Mouse (Mus musculus): ENCODE measurements around the gene Erc1. TPM values are rescaled to one million over a fixed set of nuclear protein-coding genes. Genes with fewer than 3 reads are reported as not detected.

Gene Erc1
- polyA plus RNA-seq, 1 experiment from 2014 or later = 19.0 TPM

DNA sequence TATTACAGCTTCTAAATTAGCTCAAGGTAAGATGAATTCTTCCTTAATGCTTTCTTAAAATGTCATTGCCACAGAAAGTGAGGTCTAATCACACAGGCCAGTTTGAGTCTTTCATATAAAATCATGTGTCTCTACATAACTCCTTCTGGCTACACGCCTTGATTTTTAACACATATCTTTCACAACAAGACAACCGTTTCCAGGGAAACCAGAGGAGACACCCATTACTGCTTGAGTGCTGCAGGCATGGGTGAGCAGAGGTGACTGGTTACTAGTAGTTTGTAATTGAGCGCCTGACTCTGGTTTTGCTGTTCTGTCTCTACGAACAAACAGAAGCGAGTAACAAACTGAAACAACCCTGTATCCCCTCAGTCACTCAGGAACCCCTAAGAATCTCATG lies 51.7 kb downstream of the Erc1 start:
- no peak overlapping the region for H3K9ac ChIP-seq
- no peaks in the 10 kb centered on the region for H3K4me1 ChIP-seq
- WGBS = 92% methylated on average over 5 of the region's 5 CpGs
- no peak for ATAC-seq (ENCODE audit: insufficient read depth, low FRiP score, low read depth)
- H3K4me2 ChIP-seq = no peak overlapping the region
- H3K27ac ChIP-seq = no peak overlapping the region
- peaks cover 4% of the 10 kb centered on the region; the same call in 1 of the 2 replicates for H3K36me3 ChIP-seq
- H3K27me3 ChIP-seq (replicated peaks) = no peaks in the 10 kb centered on the region
- H3K4me3 ChIP-seq (replicated peaks) = no peak overlapping the region
- H3K9me3 ChIP-seq = no peaks in the 10 kb centered on the region

DNA sequence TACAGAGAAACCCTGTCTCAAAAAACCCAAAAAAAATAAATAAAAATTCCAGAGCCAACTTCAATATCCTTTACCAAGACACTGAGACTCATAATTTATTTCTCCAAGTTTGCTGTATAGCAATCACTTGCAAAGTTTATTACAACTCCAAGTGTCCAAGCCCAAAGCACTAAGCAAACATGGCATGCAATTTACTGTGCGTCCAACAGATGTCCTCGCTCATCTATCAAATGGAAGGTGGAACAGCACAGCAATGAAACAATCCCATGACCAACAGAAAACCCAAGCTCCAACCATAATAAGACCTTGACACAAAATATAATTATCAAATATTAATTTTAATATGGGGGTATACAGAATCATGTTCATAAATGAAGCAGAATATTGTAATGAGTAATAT lies 55.4 kb downstream of the Erc1 start:
- no peak overlapping the region for H3K4me2 ChIP-seq

DNA sequence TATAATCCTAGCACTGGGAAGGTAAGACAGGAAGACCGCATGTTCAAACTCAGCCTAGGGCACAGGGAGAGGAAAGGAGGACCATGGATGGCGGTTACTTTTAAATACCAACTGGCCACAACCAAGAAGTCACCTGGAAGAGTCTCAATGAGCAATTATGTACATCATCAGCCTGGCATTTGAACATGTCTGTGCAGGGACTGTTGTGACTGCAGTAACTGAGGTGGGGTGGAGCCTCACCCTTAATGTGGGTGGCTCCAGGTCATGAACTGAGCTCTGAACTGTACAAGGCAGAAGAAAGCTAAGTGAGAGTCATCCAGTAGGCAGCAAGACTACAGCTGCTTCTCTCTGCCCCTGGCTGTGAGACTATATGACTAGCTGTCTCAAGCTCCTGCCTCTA lies 65.6 kb downstream of the Erc1 start:
- H3K4me3 ChIP-seq (replicated peaks) = no peak overlapping the region
- no peaks in the 10 kb centered on the region for H3K36me3 ChIP-seq
- H3K4me2 ChIP-seq = no peak overlapping the region
- no peak overlapping the region for H3K27ac ChIP-seq
- no peaks in the 10 kb centered on the region for H3K4me1 ChIP-seq
- H3K9ac ChIP-seq = no peak overlapping the region
- H3K9me3 ChIP-seq = no peaks in the 10 kb centered on the region
- ATAC-seq (ENCODE audit: insufficient read depth, low FRiP score, low read depth) = no peak
- H3K27me3 ChIP-seq (replicated peaks) = no peaks in the 10 kb centered on the region
- 92% methylated on average over 2 of the region's 2 CpGs for WGBS

More for the DNA sequence above, 55.4 kb downstream of the Erc1 start:
- Histone ChIP-seq H3K4me1 (no peaks in the 10 kb centered on the region), H3K36me3 (peaks cover 4% of the 10 kb centered on the region; the same call in 1 of the 2 replicates), H3K9me3 (no peaks in the 10 kb centered on the region), H3K4me3 (replicated peaks) (no peak overlapping the region), H3K27ac (no peak overlapping the region), H3K9ac (no peak overlapping the region), H3K27me3 (replicated peaks) (no peaks in the 10 kb centered on the region)
- no peak for ATAC-seq (ENCODE audit: insufficient read depth, low FRiP score, low read depth)
- WGBS = 35% methylated on average over 2 of the region's 2 CpGs

DNA sequence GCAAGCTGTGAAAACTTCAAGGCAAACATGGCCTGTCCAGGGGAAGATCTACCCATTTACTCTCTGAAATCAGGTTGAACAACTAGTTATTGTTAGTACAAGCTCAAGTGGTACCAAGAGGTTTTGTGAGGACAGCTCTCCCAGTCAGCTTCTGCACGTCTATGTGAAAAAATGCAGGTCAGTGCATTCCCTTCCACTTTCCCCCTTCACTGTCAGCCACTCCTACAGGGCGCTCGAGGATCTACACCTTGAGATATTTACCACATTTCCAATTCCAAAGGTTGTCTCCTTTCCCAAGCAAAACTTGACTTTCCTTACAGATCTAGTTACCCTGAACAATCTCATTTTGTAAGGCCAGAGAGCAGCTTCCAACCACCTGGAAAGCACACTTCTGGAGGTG lies 66.9 kb downstream of the Erc1 start:
- no peak overlapping the region for H3K4me3 ChIP-seq (replicated peaks)
- no peak overlapping the region for H3K4me2 ChIP-seq
- no peaks in the 10 kb centered on the region for H3K9me3 ChIP-seq
- H3K36me3 ChIP-seq = no peaks in the 10 kb centered on the region
- no peaks in the 10 kb centered on the region for H3K4me1 ChIP-seq
- no peaks in the 10 kb centered on the region for H3K27me3 ChIP-seq (replicated peaks)
- H3K9ac ChIP-seq = no peak overlapping the region
- WGBS = 73% methylated on average over 3 of the region's 3 CpGs
- ATAC-seq (ENCODE audit: insufficient read depth, low FRiP score, low read depth) = no peak
- H3K27ac ChIP-seq = no peak overlapping the region

DNA sequence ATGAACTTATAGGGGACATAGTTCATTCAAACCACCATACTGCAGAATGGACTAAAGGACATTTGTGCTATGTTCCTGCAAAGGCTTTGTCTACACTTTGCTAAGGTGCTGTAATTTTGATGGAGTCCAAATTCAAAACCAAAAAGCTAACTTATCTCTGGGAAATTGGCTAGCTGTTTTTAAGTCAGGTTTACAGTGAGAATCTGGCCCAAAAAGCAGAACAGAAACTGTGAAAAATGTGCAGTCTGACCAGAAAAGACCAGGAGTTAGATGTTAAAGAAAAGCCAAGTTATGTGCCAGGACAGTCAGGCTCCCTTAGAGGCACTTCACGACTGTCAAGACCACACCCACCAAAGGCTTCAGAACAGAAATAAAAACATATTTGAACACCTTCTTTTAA lies 79.2 kb downstream of the Erc1 start:
- no peaks in the 10 kb centered on the region for H3K36me3 ChIP-seq
- H3K27ac ChIP-seq = no peak overlapping the region
- no peak overlapping the region for H3K4me2 ChIP-seq
- H3K9ac ChIP-seq = no peak overlapping the region
- H3K4me3 ChIP-seq (replicated peaks) = no peak overlapping the region
- H3K4me1 ChIP-seq = no peaks in the 10 kb centered on the region
- WGBS = 59% methylated on average over 1 of the region's 1 CpGs
- H3K27me3 ChIP-seq (replicated peaks) = no peaks in the 10 kb centered on the region
- no peaks in the 10 kb centered on the region for H3K9me3 ChIP-seq
- no peak for ATAC-seq (ENCODE audit: insufficient read depth, low FRiP score, low read depth)

DNA sequence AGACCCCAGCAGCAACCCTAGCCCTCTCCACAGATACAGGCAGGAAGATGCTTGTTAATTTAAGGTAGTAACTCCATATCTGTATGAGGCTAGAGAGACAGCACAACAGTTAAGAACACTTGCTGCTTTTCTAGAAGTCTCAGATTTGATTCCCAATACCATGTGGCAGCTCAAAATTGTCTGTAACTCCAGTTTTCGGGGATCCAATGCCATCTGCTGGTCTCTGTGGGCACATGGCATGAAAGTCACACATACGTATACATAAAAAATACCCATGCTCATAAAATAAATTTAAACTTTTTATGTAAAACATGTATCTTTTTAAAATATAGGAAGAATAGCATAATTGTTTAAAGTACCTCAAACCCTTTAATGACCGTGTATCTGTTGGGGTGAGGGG lies 83.6 kb downstream of the Erc1 start:
- H3K9ac ChIP-seq = no peak overlapping the region
- WGBS = 94% methylated on average over 3 of the region's 3 CpGs
- no peaks in the 10 kb centered on the region for H3K27me3 ChIP-seq (replicated peaks)
- H3K9me3 ChIP-seq = no peaks in the 10 kb centered on the region
- no peak overlapping the region for H3K27ac ChIP-seq
- ATAC-seq (ENCODE audit: insufficient read depth, low FRiP score, low read depth) = no peak
- no peaks in the 10 kb centered on the region for H3K4me1 ChIP-seq
- no peaks in the 10 kb centered on the region for H3K36me3 ChIP-seq
- H3K4me2 ChIP-seq = no peak overlapping the region
- H3K4me3 ChIP-seq (replicated peaks) = no peak overlapping the region

DNA sequence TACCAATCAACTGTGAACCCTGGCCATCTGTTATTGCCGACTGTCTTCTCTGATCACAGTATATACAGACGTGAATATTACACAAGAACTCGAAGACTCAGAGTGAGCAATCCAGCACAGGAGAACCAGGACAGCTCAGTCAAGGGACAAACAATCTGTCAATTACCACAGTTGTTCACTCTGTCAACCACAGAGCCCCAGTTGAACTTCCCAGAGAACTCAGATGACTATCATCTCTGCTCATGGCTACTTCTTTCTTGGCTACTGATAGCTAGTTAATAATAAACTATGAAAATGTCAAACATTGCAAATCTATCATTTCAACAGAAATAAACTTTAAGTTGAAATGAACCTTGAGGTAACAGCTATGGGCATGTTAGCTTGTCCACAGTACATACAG lies 88.1 kb downstream of the Erc1 start:
- no peak for ATAC-seq (ENCODE audit: insufficient read depth, low FRiP score, low read depth)
- no peak overlapping the region for H3K9ac ChIP-seq

DNA sequence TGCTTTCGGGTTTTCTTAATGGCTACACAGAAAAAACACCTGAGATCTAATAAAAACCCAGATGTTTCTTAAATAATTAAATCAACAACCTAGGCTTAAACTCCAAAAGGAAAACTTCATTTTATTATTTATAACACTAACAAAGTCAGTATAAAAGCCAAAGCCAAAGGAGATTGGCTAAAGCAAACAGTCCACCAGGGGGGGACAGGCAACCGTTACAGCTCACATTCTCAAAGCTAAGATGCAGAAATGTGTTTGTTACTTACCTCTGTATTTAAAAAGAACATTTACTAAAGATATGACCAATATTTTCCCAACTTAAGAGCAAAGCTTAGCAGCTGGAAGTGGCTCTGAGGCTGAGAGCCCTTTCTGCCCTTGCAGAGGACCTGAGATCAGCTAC lies 89.5 kb downstream of the Erc1 start:
- H3K4me3 ChIP-seq (replicated peaks) = no peak overlapping the region
- no peak overlapping the region for H3K9ac ChIP-seq
- H3K27ac ChIP-seq = no peak overlapping the region
- no peaks in the 10 kb centered on the region for H3K27me3 ChIP-seq (replicated peaks)
- no peak overlapping the region for H3K4me2 ChIP-seq
- H3K4me1 ChIP-seq = no peaks in the 10 kb centered on the region
- ATAC-seq (ENCODE audit: insufficient read depth, low FRiP score, low read depth) = no peak
- WGBS = 78% methylated on average over 2 of the region's 2 CpGs
- no peaks in the 10 kb centered on the region for H3K9me3 ChIP-seq
- no peaks in the 10 kb centered on the region for H3K36me3 ChIP-seq

More for the DNA sequence above, 88.1 kb downstream of the Erc1 start:
- Histone ChIP-seq H3K4me1 (no peaks in the 10 kb centered on the region), H3K4me3 (replicated peaks) (no peak overlapping the region), H3K36me3 (no peaks in the 10 kb centered on the region), H3K9me3 (no peaks in the 10 kb centered on the region), H3K27me3 (replicated peaks) (no peaks in the 10 kb centered on the region), H3K4me2 (no peak overlapping the region), H3K27ac (no peak overlapping the region)
- WGBS = 62% methylated on average over 3 of the region's 3 CpGs

DNA sequence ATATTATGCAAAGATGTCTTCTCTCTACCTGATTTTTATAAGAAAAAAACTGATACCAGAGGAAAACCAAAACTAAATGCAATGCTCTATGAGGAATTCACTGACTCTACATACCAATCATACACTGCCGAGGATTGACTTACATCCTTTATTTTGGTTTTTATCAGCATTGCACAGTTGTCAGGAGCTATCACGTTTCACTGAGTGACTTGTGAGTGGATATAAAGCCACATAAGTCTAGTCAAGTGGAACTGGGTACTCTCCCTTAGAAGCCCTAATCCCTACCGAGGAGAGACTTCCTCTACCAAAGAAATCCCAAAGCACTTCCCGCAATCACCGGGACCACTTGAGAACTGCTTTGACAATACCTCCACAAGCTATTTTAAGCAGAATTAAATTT lies 90.2 kb downstream of the Erc1 start:
- Histone ChIP-seq H3K4me1 (no peaks in the 10 kb centered on the region), H3K36me3 (no peaks in the 10 kb centered on the region), H3K4me2 (no peak overlapping the region), H3K9ac (no peak overlapping the region), H3K27me3 (replicated peaks) (no peaks in the 10 kb centered on the region), H3K4me3 (replicated peaks) (no peak overlapping the region), H3K27ac (no peak overlapping the region), H3K9me3 (no peaks in the 10 kb centered on the region)
- ATAC-seq (ENCODE audit: insufficient read depth, low FRiP score, low read depth) = no peak
- WGBS = 78% methylated on average over 5 of the region's 5 CpGs

DNA sequence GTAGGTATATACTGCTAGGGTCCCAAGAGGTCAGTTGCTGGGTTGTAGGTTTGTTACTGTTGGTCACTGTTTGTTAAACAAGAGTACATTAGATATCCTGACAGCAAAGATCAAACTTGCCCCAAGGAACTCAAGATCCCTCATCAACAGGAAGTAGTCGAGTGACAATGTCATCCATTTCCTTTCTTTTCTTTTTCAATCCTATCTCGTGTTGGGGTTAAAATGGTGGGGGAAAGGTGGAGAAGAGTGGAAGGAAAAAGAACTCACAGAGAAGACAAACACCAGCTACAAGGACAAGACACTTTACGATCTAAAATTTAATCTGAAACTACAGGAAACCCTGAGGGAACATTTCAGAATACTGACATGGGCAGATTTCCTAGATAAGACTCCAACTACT lies 92.1 kb downstream of the Erc1 start:
- 62% methylated on average over 3 of the region's 3 CpGs for WGBS
- Histone ChIP-seq H3K27ac (no peak overlapping the region), H3K4me2 (no peak overlapping the region), H3K9me3 (no peaks in the 10 kb centered on the region), H3K36me3 (0 out of 2 replicates have a peak, but pooled peaks cover 4% of the 10 kb centered on the region), H3K27me3 (replicated peaks) (no peaks in the 10 kb centered on the region), H3K9ac (no peak overlapping the region), H3K4me1 (no peaks in the 10 kb centered on the region), H3K4me3 (replicated peaks) (no peak overlapping the region)
- no peak for ATAC-seq (ENCODE audit: insufficient read depth, low FRiP score, low read depth)

DNA sequence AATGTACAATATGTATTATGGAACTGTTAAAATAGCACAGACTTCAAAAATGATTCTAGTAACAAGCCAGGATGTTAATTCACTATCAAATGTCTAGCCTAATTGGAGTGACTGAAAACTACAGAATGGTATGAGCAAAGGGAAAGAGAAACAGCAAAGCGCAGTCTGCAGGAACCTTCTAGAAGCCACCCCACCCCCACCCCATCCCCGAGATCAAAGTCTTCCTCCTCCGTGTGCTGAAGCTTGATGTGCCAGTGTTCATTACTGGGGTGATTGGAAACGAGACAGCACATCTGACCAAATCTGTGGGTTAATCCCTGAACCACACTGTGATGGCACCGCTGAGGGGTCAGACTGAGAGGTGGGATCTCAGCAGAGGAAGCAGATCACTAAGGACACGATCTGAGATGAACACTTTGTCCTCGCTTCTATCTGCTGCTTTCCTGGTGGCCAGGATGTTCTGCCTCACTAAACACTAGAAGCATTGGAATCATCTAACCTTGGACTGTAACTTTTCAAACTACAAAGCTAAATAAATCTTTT lies 98.8 kb downstream of the Erc1 start:
- Histone ChIP-seq H3K4me3 (replicated peaks) (no peak overlapping the region), H3K4me2 (no peak overlapping the region), H3K9ac (no peak overlapping the region), H3K9me3 (no peaks in the 10 kb centered on the region), H3K36me3 (peaks cover 8% of the 10 kb centered on the region; the same call in 1 of the 2 replicates), H3K4me1 (no peaks in the 10 kb centered on the region), H3K27ac (no peak overlapping the region), H3K27me3 (replicated peaks) (no peaks in the 10 kb centered on the region)
- ATAC-seq (ENCODE audit: insufficient read depth, low FRiP score, low read depth) = no peak
- 90% methylated on average over 7 of the region's 7 CpGs for WGBS

DNA sequence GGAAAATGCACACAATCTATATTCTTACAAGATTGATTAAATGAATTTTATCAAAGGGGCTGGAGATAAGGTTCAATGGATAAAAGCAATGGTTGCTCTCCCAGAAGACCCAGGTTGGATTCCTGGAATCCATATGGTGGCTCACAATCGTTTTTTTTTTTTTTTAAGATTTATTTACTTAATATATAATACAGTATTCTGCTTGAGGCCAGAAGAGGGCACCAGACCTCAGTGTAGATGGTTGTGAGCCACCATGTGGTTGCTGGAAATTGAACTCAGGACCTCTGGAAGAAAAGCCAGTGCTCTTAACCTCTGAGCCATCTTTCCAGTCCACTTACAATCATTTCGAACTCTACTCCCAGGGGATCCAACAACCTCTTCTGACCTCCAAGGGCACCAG lies 106.1 kb downstream of the Erc1 start:
- Histone ChIP-seq H3K4me2 (no peak overlapping the region), H3K4me3 (replicated peaks) (no peak overlapping the region), H3K9ac (no peak overlapping the region), H3K36me3 (peaks cover 6% of the 10 kb centered on the region; the same call in 1 of the 2 replicates), H3K9me3 (no peaks in the 10 kb centered on the region), H3K27ac (no peak overlapping the region), H3K27me3 (replicated peaks) (no peaks in the 10 kb centered on the region), H3K4me1 (no peaks in the 10 kb centered on the region)
- ATAC-seq (ENCODE audit: insufficient read depth, low FRiP score, low read depth) = no peak
- WGBS = 72% methylated on average over 2 of the region's 2 CpGs

DNA sequence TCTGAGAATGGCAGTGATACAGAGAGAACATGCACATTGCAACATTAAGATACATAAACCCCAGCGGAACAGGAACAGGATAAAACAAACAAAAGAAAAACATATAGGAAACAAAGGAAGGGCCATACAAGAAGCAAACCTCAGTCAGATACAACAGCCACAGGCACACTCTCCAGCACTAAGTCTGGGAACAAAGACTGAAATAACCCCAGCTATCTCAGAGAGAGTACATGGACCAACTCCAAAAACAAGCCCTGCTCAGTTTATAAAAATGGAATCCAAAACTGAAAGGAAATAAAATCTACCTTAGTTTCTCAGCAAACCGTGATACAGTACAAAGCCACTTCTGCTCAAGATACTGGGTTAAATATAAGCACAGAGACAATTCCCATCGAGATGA lies 107.4 kb downstream of the Erc1 start:
- H3K9ac ChIP-seq = no peak overlapping the region
- H3K27ac ChIP-seq = no peak overlapping the region
- no peak overlapping the region for H3K4me3 ChIP-seq (replicated peaks)
- no peak for ATAC-seq (ENCODE audit: insufficient read depth, low FRiP score, low read depth)
- no peaks in the 10 kb centered on the region for H3K9me3 ChIP-seq
- H3K27me3 ChIP-seq (replicated peaks) = no peaks in the 10 kb centered on the region
- WGBS = 82% methylated on average over 3 of the region's 3 CpGs
- no peak overlapping the region for H3K4me2 ChIP-seq
- no peaks in the 10 kb centered on the region for H3K4me1 ChIP-seq
- H3K36me3 ChIP-seq = peaks cover 6% of the 10 kb centered on the region; the same call in 1 of the 2 replicates
